8 mouse cellular contexts compared by ENCODE assay signal in the genomic region with DNA sequence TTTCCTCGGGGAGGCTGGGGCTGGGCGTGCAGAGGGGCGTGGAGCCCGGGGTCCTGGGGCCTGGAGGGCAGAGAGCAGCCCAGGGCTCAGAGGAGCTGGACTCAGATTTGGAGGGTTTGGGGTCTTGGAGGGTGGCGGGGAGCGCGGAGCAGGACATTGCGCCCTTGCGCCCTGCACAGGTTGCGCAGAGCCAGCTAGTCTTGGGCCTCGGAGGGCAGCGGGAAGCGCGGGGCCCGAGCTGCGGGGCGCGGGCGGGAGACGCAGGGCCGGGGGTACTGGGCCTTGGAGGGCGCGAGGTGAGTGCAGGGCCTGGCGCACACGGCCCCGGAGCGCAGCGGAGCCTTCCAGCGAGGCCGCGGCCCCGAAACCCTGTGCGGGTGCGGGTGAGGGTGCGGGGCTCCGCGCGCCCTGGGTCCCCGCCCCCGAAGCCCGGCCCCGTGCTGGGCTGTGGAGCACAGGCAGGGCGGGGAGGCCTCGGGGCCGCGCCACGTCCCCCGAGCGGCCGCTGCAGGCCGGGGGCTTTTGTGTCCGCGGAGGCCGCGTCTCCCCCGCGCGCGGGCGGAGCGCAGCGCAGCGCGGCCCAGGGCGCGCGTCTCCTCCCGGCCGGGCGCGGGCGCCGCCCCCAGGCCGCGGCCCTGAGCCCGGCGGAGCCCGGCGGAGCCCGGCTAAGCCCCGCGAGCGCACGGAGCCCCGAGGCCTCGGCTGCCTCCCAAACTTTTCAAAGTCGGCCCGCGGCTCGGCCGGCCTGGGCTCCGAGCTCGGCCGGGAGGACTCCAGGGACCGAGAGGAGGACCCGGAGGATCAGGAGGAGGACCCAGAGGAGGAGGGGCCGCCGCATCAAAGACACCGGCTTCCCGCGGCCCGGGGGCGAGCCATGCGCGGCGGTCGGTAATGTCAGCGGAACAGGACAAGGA. TPM values are rescaled to one million over a fixed set of nuclear protein-coding genes. Genes with fewer than 3 reads are reported as not detected.
DNase-seq lines count a peak whose midpoint lies in the region; ATAC-seq and TF ChIP-seq lines count a peak whose summit lies in the region.

Pygo1 (plus strand) TSS at position 625 of the 914 bp plus-strand sequence.

- no peak for TF ChIP-seq CTCF in thymus, adult 2 months (IDR thresholded peaks at IDR 0.05; ENCODE audit: borderline replicate concordance, control insufficient read depth, extremely low read depth, insufficient read depth, low read length, poor library complexity)
- TF ChIP-seq CTCF in olfactory bulb, adult 2 months (IDR thresholded peaks at IDR 0.05; ENCODE audit: insufficient read depth, low read depth, low read length): no peak

- H3K9me3 ChIP-seq in embryonic facial prominence, embryonic 13.5 days: no peaks in the 10 kb centered on the region
- H3K9me3 ChIP-seq in liver, embryonic 15.5 days (replicated peaks): no peaks in the 10 kb centered on the region

- DNase-seq in thymus, adult 2 months: no peak
- DNase-seq in thymus, postnatal 0 days (ENCODE audit: low spot score): no peak
- DNase-seq in heart, adult 9 months (ENCODE audit: low spot score in 2 of 2): peak; percentile 31 to 33
- peak; percentile 73 for DNase-seq in kidney, postnatal 10 days
- no peak for DNase-seq in adipocyte (ENCODE audit: low spot score)

- peak; percentile 74 for ATAC-seq in embryonic facial prominence, embryonic 13.5 days (ENCODE audit: insufficient number of reproducible peaks, insufficient read depth, low FRiP score, low TSS enrichment, low read depth)
- ATAC-seq in liver, embryonic 15.5 days (ENCODE audit: insufficient read depth): peak; percentile 31; the same call in 1 of the 2 replicates

- H3K27ac ChIP-seq in thymus, adult 2 months (ENCODE audit: control insufficient read depth, insufficient read depth, low read length): no peak within 1 kb of the TSS
- peak within 1 kb of the TSS; percentile 97 for H3K27ac ChIP-seq in embryonic facial prominence, embryonic 13.5 days
- H3K27ac ChIP-seq in liver, embryonic 15.5 days (replicated peaks): no peak within 1 kb of the TSS
- peak within 1 kb of the TSS; percentile 35; the same call in 1 of the 2 replicates for H3K27ac ChIP-seq in olfactory bulb, adult 2 months (ENCODE audit: insufficient read depth, low read depth, low read length)

- peak within 1 kb of the TSS; percentile 34 for H3K4me3 ChIP-seq in thymus, adult 2 months (ENCODE audit: control insufficient read depth, insufficient read depth, low read length)
- peak within 1 kb of the TSS; percentile 77 for H3K4me3 ChIP-seq in embryonic facial prominence, embryonic 13.5 days
- H3K4me3 ChIP-seq in liver, embryonic 15.5 days (replicated peaks): peak within 1 kb of the TSS; percentile 53
- peak within 1 kb of the TSS; percentile 68 for H3K4me3 ChIP-seq in olfactory bulb, adult 2 months (ENCODE audit: insufficient read depth, low read depth, low read length)

- 2% methylated on average over 93 of the region's 108 CpGs for WGBS in thymus, adult 2 months
- under 1% methylated on average over 88 of the region's 108 CpGs for WGBS in embryonic facial prominence, embryonic 13.5 days
- under 1% methylated on average over 107 of the region's 108 CpGs for WGBS in liver, embryonic 15.5 days (ENCODE audit: insufficient replicate concordance)
- WGBS in olfactory bulb, adult 2 months: under 1% methylated on average over 108 of the region's 108 CpGs

- H3K36me3 ChIP-seq in thymus, adult 2 months (ENCODE audit: control insufficient read depth, insufficient read depth, low read length): no peaks in the 10 kb centered on the region
- H3K36me3 ChIP-seq in embryonic facial prominence, embryonic 13.5 days: peaks cover 6% of the 10 kb centered on the region; the same call in 1 of the 2 replicates
- H3K36me3 ChIP-seq in liver, embryonic 15.5 days (replicated peaks): no peaks in the 10 kb centered on the region

- peak within 1 kb of the TSS; percentile 83 for H3K4me2 ChIP-seq in embryonic facial prominence, embryonic 13.5 days
- peak within 1 kb of the TSS; percentile 69 for H3K4me2 ChIP-seq in liver, embryonic 15.5 days

- H3K27me3 ChIP-seq in thymus, adult 2 months (ENCODE audit: control insufficient read depth, insufficient read depth, low read length): peaks cover 13% of the 10 kb centered on the region
- H3K27me3 ChIP-seq in embryonic facial prominence, embryonic 13.5 days: no peaks in the 10 kb centered on the region
- H3K27me3 ChIP-seq in liver, embryonic 15.5 days: peaks cover 72% of the 10 kb centered on the region

- peaks cover 6% of the 10 kb centered on the region; the same call in 1 of the 2 replicates for H3K4me1 ChIP-seq in thymus, adult 2 months (replicated peaks; ENCODE audit: control insufficient read depth, insufficient read depth, low read length)
- peaks cover 24% of the 10 kb centered on the region for H3K4me1 ChIP-seq in embryonic facial prominence, embryonic 13.5 days
- H3K4me1 ChIP-seq in liver, embryonic 15.5 days (replicated peaks): peaks cover 5% of the 10 kb centered on the region; the same call in 1 of the 2 replicates
- H3K4me1 ChIP-seq in olfactory bulb, adult 2 months (ENCODE audit: control insufficient read depth, insufficient read depth, low read length): peaks cover 7% of the 10 kb centered on the region

- TF ChIP-seq POLR2A in thymus, adult 2 months (IDR thresholded peaks at IDR 0.05; ENCODE audit: control insufficient read depth, extremely low read depth, insufficient read depth, low read length, poor library complexity): no peak
- peak; percentile 21; the same call in 1 of the 2 replicates for TF ChIP-seq POLR2A in olfactory bulb, adult 2 months (IDR thresholded peaks at IDR 0.05; ENCODE audit: insufficient read depth, low read depth, low read length)

- H3K9ac ChIP-seq in embryonic facial prominence, embryonic 13.5 days: peak within 1 kb of the TSS; percentile 98
- H3K9ac ChIP-seq in liver, embryonic 15.5 days: 0 out of 2 replicates have a peak within 1 kb of the TSS, but pooled peaks have one; percentile 8

RNA-seq across cellular contexts. Expression of gene Pygo1, which starts in this region (rescaled TPM):
- polyA plus RNA-seq in thymus, adult 2 months (2012; rRNA removed): 0.27 and 0.38 TPM in 2 replicates
- polyA plus RNA-seq in thymus, postnatal 0 days (2015; fragmentation: Nextera tagmentation; extraction: Ambion mirVana): 0.66 and 0.75 TPM in 2 replicates
- 10.6 and 10.8 TPM in 2 replicates for polyA plus RNA-seq in embryonic facial prominence, embryonic 13.5 days (2015; fragmentation: Nextera tagmentation; extraction: Ambion mirVana)
- 0.10 and 0.12 TPM in 2 replicates for polyA plus RNA-seq in liver, embryonic 15.5 days (2015; fragmentation: Nextera tagmentation; extraction: Ambion mirVana)
- not detected in 2 replicates for polyA plus RNA-seq in olfactory bulb, adult 2 months (2012; ENCODE audit: insufficient read depth, insufficient read length, low replicate concordance, missing spikeins)

Comparison
In these comparisons a context has a peak if more than half of its experiments do, and no peak if none do; other contexts are left out.
1. Peak in ATAC-seq, H3K4me3 ChIP-seq, H3K9ac ChIP-seq and H3K4me2 ChIP-seq in liver, embryonic 15.5 days; RNA of the gene not detected or under 1 TPM.
2. DNase-seq: peak in heart, adult 9 months (2 of 2) and kidney, postnatal 10 days (single experiment); none in thymus, adult 2 months (single experiment), thymus, postnatal 0 days (single experiment) and adipocyte (single experiment).
3. H3K27ac ChIP-seq: peak in embryonic facial prominence, embryonic 13.5 days (single experiment) and olfactory bulb, adult 2 months (single experiment); none in thymus, adult 2 months (single experiment) and liver, embryonic 15.5 days (single experiment).
4. Peak in every context shown above with its lines, with median percentiles within 50 percentile points of each other: H3K4me3 ChIP-seq.